Mouse (Mus musculus) stomach, postnatal 0 days (tissue): Measurements from ENCODE around the gene Zranb1. TPM values are rescaled to one million over a fixed set of nuclear protein-coding genes. Genes with fewer than 3 reads are reported as not detected.
A peak's percentile ranks its signal among the peaks of the same experiment; 100 is the strongest.

Experiments
- ATAC-seq: fragments of 200-750 bp; cut with Nextera tagmentation; 2 replicates; pipeline ENCODE4 v1.8.0; 2017; ENCODE audit not compliant: low FRiP score, low TSS enrichment
- DNase-seq: peaks from one replicate; pipeline ENCODE4 v3.0.0-alpha.2; 2016; ENCODE audit warnings: low spot score
- H3K27ac ChIP-seq: fragments of 300-500 bp; sonication (generic); replicated peaks from 2 replicates; pipeline ENCODE4 v1.5.1; 2014; ENCODE audit warnings: mild to moderate bottlenecking, control low read depth
- H3K27me3 ChIP-seq: fragments of 300-500 bp; sonication (generic); 2 replicates; pipeline ENCODE4 v1.6.1; 2014; ENCODE audit warnings: low read length; ENCODE audit not compliant: control insufficient read depth, insufficient read depth
- H3K36me3 ChIP-seq: fragments of 300-500 bp; sonication (generic); 2 replicates; pipeline ENCODE4 v1.6.1; 2014; ENCODE audit warnings: low read length, mixed read lengths; ENCODE audit not compliant: control insufficient read depth, insufficient read depth
- H3K4me1 ChIP-seq: fragments of 300-500 bp; sonication (generic); replicated peaks from 2 replicates; pipeline ENCODE4 v1.6.1; 2014; ENCODE audit warnings: antibody characterized with exemption; ENCODE audit not compliant: control insufficient read depth, insufficient read depth
- H3K4me2 ChIP-seq: fragments of 300-500 bp; sonication (generic); replicated peaks from 2 replicates; pipeline ENCODE4 v1.6.1; 2014; ENCODE audit warnings: low read depth, mild to moderate bottlenecking, control low read depth, moderate library complexity
- H3K4me3 ChIP-seq: fragments of 300-500 bp; sonication (generic); 2 replicates; pipeline ENCODE4 v1.5.1; 2014; ENCODE audit warnings: low read depth, low read length, control low read depth
- H3K9ac ChIP-seq: fragments of 300-500 bp; sonication (generic); 2 replicates; pipeline ENCODE4 v1.6.1; 2014; ENCODE audit warnings: mild to moderate bottlenecking, low read length, control low read depth, mixed read lengths
- H3K9me3 ChIP-seq: fragments of 300-500 bp; sonication (generic); 2 replicates; pipeline ENCODE4 v1.6.1; 2016; ENCODE audit warnings: low read length; ENCODE audit not compliant: control insufficient read depth
- CTCF ChIP-seq: IDR thresholded peaks from 2 replicates; pipeline ENCODE4 v1.5.1; 2016; ENCODE audit warnings: antibody characterized with exemption, low read depth, mild to moderate bottlenecking, moderate library complexity
- EP300 ChIP-seq: optimal IDR thresholded peaks from 2 replicates; pipeline ENCODE3; 2016; ENCODE audit warnings: antibody characterized with exemption
- WGBS: fragments of 180-500 bp; shearing (Covaris S2); extraction: QIAGEN DNeasy Blood & Tissue Kit; methylation state at CpG from one replicate; pipeline ENCODE4 v1.1.7; 2014; 5-methylcytosine and 5-hydroxymethylcytosine counted together
- polyA plus RNA-seq: library from polyadenylated mRNA; unstranded; fragments of >200 nt; fragmentation: Nextera tagmentation; extraction: Ambion mirVana; gene quantifications from 2 replicates; pipeline ENCODE4 v1.2.1, GENCODE M21; 2015

Zranb1 gene
- polyA plus RNA-seq, 1 experiment from 2014 or later = 16.9 TPM

- Histone ChIP-seq H3K4me1 (peaks cover 26% of the 10 kb centered on the region), H3K4me3 (no peak overlapping the region), H3K4me2 (no peak overlapping the region), H3K9ac (no peak overlapping the region), H3K27ac (no peak overlapping the region), H3K36me3 (no peaks in the 10 kb centered on the region; the same call in 1 of the 2 replicates), H3K9me3 (no peaks in the 10 kb centered on the region), H3K27me3 (no peaks in the 10 kb centered on the region)
- TF ChIP-seq CTCF (no peak), EP300 (no peak)
- no peak for DNase-seq
- no peak for ATAC-seq
- 27% methylated on average over 4 of the region's 4 CpGs for WGBS
Measured at GRCm38 (mm10) chr7:133011611-133012010, 80.7 kb downstream of the Zranb1 start.

GRCm38 (mm10) chr7:133012637-133013366, 81.9 kb downstream of the Zranb1 start:
- no peak overlapping the region for H3K9ac ChIP-seq
- H3K27ac ChIP-seq = no peak overlapping the region
- no peak overlapping the region for H3K4me3 ChIP-seq
- 24% methylated on average over 14 of the region's 14 CpGs for WGBS
- no peaks in the 10 kb centered on the region for H3K27me3 ChIP-seq
- H3K4me1 ChIP-seq = peaks cover 26% of the 10 kb centered on the region
- no peak overlapping the region for H3K4me2 ChIP-seq
- ATAC-seq (no peak), DNase-seq (no peak)
- no peaks in the 10 kb centered on the region; the same call in 1 of the 2 replicates for H3K36me3 ChIP-seq
- TF ChIP-seq CTCF (no peak), EP300 (no peak)
- no peaks in the 10 kb centered on the region for H3K9me3 ChIP-seq

GRCm38 (mm10) chr7:133013923-133014322, 83.0 kb downstream of the Zranb1 start:
- no peak overlapping the region for H3K4me2 ChIP-seq
- H3K9ac ChIP-seq = no peak overlapping the region
- DNase-seq (no peak), ATAC-seq (no peak)
- no peaks in the 10 kb centered on the region for H3K27me3 ChIP-seq
- 90% methylated on average over 10 of the region's 10 CpGs for WGBS
- H3K27ac ChIP-seq = no peak overlapping the region
- H3K4me3 ChIP-seq = no peak overlapping the region
- H3K4me1 ChIP-seq = peaks cover 22% of the 10 kb centered on the region
- TF ChIP-seq EP300 (no peak), CTCF (no peak)
- no peaks in the 10 kb centered on the region for H3K9me3 ChIP-seq
- no peaks in the 10 kb centered on the region; the same call in 1 of the 2 replicates for H3K36me3 ChIP-seq

GRCm38 (mm10) chr7:133014631-133015030, 83.7 kb downstream of the Zranb1 start:
- H3K27me3 ChIP-seq = no peaks in the 10 kb centered on the region
- no peak for DNase-seq
- no peak overlapping the region for H3K4me3 ChIP-seq
- no peak overlapping the region for H3K4me2 ChIP-seq
- H3K27ac ChIP-seq = peak overlapping the region; percentile 81
- WGBS = 90% methylated on average over 14 of the region's 14 CpGs
- H3K36me3 ChIP-seq = no peaks in the 10 kb centered on the region; the same call in 1 of the 2 replicates
- 0 out of 2 replicates have a peak overlapping the region, but pooled peaks have one; percentile 9 for H3K9ac ChIP-seq
- TF ChIP-seq EP300 (no peak), CTCF (no peak)
- no peak for ATAC-seq
- H3K9me3 ChIP-seq = no peaks in the 10 kb centered on the region
- peaks cover 22% of the 10 kb centered on the region for H3K4me1 ChIP-seq

GRCm38 (mm10) chr7:133015416-133016070, 84.6 kb downstream of the Zranb1 start:
- 0 out of 2 replicates have a peak overlapping the region, but pooled peaks have one; percentile 9 for H3K9ac ChIP-seq
- ATAC-seq = no peak; the same call in 1 of the 2 replicates
- no peak for DNase-seq
- no peaks in the 10 kb centered on the region for H3K27me3 ChIP-seq
- TF ChIP-seq CTCF = no peak
- TF ChIP-seq EP300 = no peak
- no peaks in the 10 kb centered on the region; the same call in 1 of the 2 replicates for H3K36me3 ChIP-seq
- no peak overlapping the region for H3K4me3 ChIP-seq
- H3K4me1 ChIP-seq = peaks cover 25% of the 10 kb centered on the region
- H3K9me3 ChIP-seq = no peaks in the 10 kb centered on the region
- no peak overlapping the region; the same call in 1 of the 2 replicates for H3K4me2 ChIP-seq
- peak overlapping the region; percentile 81 for H3K27ac ChIP-seq
- 30% methylated on average over 7 of the region's 7 CpGs for WGBS

GRCm38 (mm10) chr7:133018961-133019360, 88.0 kb downstream of the Zranb1 start:
- DNase-seq = no peak
- H3K4me1 ChIP-seq = peaks cover 13% of the 10 kb centered on the region

More at GRCm38 (mm10) chr7:133018961-133019360, 88.0 kb downstream of the Zranb1 start:
- H3K4me2 ChIP-seq = no peak overlapping the region
- no peak for ATAC-seq
- 77% methylated on average over 7 of the region's 7 CpGs for WGBS
- TF ChIP-seq CTCF (no peak), EP300 (no peak)
- H3K27ac ChIP-seq = peak overlapping the region; percentile 58; the same call in 1 of the 2 replicates
- no peaks in the 10 kb centered on the region for H3K27me3 ChIP-seq
- H3K9me3 ChIP-seq = no peaks in the 10 kb centered on the region
- no peaks in the 10 kb centered on the region for H3K36me3 ChIP-seq
- no peak overlapping the region for H3K9ac ChIP-seq
- no peak overlapping the region for H3K4me3 ChIP-seq
